ENCODE assay signal across 14 mouse cellular contexts in genomic region chr2:163798411-163798810, GRCm38 (mm10). TPM values are rescaled to one million over a fixed set of nuclear protein-coding genes. Genes with fewer than 3 reads are reported as not detected.
A peak's percentile ranks its signal among the peaks of the same experiment; 100 is the strongest.
DNase-seq lines count a peak whose midpoint lies in the region.
"Had no signal": no experiment of that assay in that cellular context is flagged by ENCODE, and none has a peak within 500 bp of the region (broad histone marks: within the 10 kb centered on the region; RNA-seq: fewer than 3 reads in every experiment).

No protein-coding gene starts in this region.

- DNase-seq in cerebellum, postnatal 25 days, result peak; percentile 25 to 38
- DNase-seq in cerebellum, adult 18-20 months, result no peak
- DNase-seq in adrenal gland, postnatal 36 days, result peak; percentile 49 to 52
- DNase-seq in heart, adult 9 months (ENCODE audit: low spot score in 2 of 2), result peak; percentile 70 to 78
- DNase-seq in lung, postnatal 10 days, result peak; percentile 85
- no peak for DNase-seq in embryo, embryonic 10.5 days (ENCODE audit: low spot score)
- no peak for DNase-seq in thymus, adult 18-20 months
- no peak for DNase-seq in frontal cortex, adult 2 months (ENCODE audit: extremely low spot score in 1 of 2, low spot score in 1 of 2)
- DNase-seq: cerebellum, postnatal 36 days; thymus, adult 2 months had no signal

RNA-seq across cellular contexts. Expression of gene Ccn5, which starts 22.2 kb away (rescaled TPM):
- total RNA-seq in adrenal gland, postnatal 36 days (2021), result under 1 TPM in 1 of 2 experiments, not detected in 1; 0.63 TPM
- polyA plus RNA-seq in frontal cortex, adult 2 months (2012; rRNA removed), result 0.14 and 0.15 TPM in 2 replicates
- total RNA-seq: granulocyte monocyte progenitor cell, adult 5-6 weeks; monocyte, adult 5-6 weeks had no signal

RNA-seq across cellular contexts. Expression of gene Ada, which starts 48.4 kb away (rescaled TPM):
- total RNA-seq in adrenal gland, postnatal 36 days (2021), result 1 to 10 TPM; 3.6 to 4.9 TPM
- 1.4 and 1.6 TPM in 2 replicates for polyA plus RNA-seq in frontal cortex, adult 2 months (2012; rRNA removed)

RNA-seq across cellular contexts. Expression of gene Kcnk15, which starts 55.0 kb away (rescaled TPM):
- not detected for total RNA-seq in adrenal gland, postnatal 36 days (2021)
- 7.3 TPM in 2 replicates for polyA plus RNA-seq in frontal cortex, adult 2 months (2012; rRNA removed)
- total RNA-seq: granulocyte monocyte progenitor cell, adult 5-6 weeks; monocyte, adult 5-6 weeks had no signal
- polyA plus RNA-seq: kidney, postnatal 0 days; liver, embryonic 12.5 days; thymus, adult 2 months had no signal

Comparison
In these comparisons a context has a peak if more than half of its experiments do, and no peak if none do; other contexts are left out.
1. DNase-seq: peak in cerebellum, postnatal 25 days (2 of 2), adrenal gland, postnatal 36 days (2 of 2), heart, adult 9 months (2 of 2) and lung, postnatal 10 days (single experiment); none in cerebellum, adult 18-20 months (0 of 2), embryo, embryonic 10.5 days (single experiment), thymus, adult 18-20 months (0 of 2) and frontal cortex, adult 2 months (0 of 2).